Mouse (Mus musculus): ENCODE measurements around the gene Fam168a.

Fam168a gene

GRCm38 (mm10) chr7:100706143-100706841 lies at the start of gene Fam168a:
Gene Fam168a, plus strand, starts transcription at chr7:100706635.
- in situ Hi-C loops (cut with MboI; ENCODE audit: low pct_unique_long_range_greater_than_20kb in 1 of 2, low sequenced_read_pairs in 2 of 2, unreplicated experiment in 1 of 2): no loop called here

- in situ Hi-C loops (cut with MboI; ENCODE audit: low pct_unique_long_range_greater_than_20kb in 1 of 2, low sequenced_read_pairs in 2 of 2, unreplicated experiment in 1 of 2): no loop called here
Observed at GRCm38 (mm10) chr7:100656739-100657138, 49.7 kb upstream of the Fam168a start.

- in situ Hi-C loops (cut with MboI; ENCODE audit: low pct_unique_long_range_greater_than_20kb in 1 of 2, low sequenced_read_pairs in 2 of 2, unreplicated experiment in 1 of 2): no loop called here
Observed at GRCm38 (mm10) chr7:100658093-100658578, 48.3 kb upstream of the Fam168a start.

GRCm38 (mm10) chr7:100661264-100661663 lies 45.2 kb upstream of the Fam168a start:
- in situ Hi-C loops (cut with MboI; ENCODE audit: low pct_unique_long_range_greater_than_20kb in 1 of 2, low sequenced_read_pairs in 2 of 2, unreplicated experiment in 1 of 2): no loop called here

GRCm38 (mm10) chr7:100662231-100662630 lies 44.2 kb upstream of the Fam168a start, which contains the start of gene Plekhb1:
Gene Plekhb1, minus strand, starts transcription at chr7:100662414.
- in situ Hi-C loops (cut with MboI; ENCODE audit: low pct_unique_long_range_greater_than_20kb in 1 of 2, low sequenced_read_pairs in 2 of 2, unreplicated experiment in 1 of 2): no loop called here

- in situ Hi-C loops (cut with MboI; ENCODE audit: low pct_unique_long_range_greater_than_20kb in 1 of 2, low sequenced_read_pairs in 2 of 2, unreplicated experiment in 1 of 2): no loop called here
Observed at GRCm38 (mm10) chr7:100663190-100663589, 43.2 kb upstream of the Fam168a start.

- in situ Hi-C loops (cut with MboI; ENCODE audit: low pct_unique_long_range_greater_than_20kb in 1 of 2, low sequenced_read_pairs in 2 of 2, unreplicated experiment in 1 of 2): no loop called here
Observed at GRCm38 (mm10) chr7:100663729-100664304, 42.6 kb upstream of the Fam168a start.

GRCm38 (mm10) chr7:100670646-100671045 lies 35.8 kb upstream of the Fam168a start:
- in situ Hi-C loops (cut with MboI; ENCODE audit: low pct_unique_long_range_greater_than_20kb in 1 of 2, low sequenced_read_pairs in 2 of 2, unreplicated experiment in 1 of 2): no loop called here

- in situ Hi-C loops (cut with MboI; ENCODE audit: low pct_unique_long_range_greater_than_20kb in 1 of 2, low sequenced_read_pairs in 2 of 2, unreplicated experiment in 1 of 2): no loop called here
Observed at GRCm38 (mm10) chr7:100673452-100673851, 33.0 kb upstream of the Fam168a start.

GRCm38 (mm10) chr7:100674941-100675340 lies 31.5 kb upstream of the Fam168a start:
- in situ Hi-C loops (cut with MboI; ENCODE audit: low pct_unique_long_range_greater_than_20kb in 1 of 2, low sequenced_read_pairs in 2 of 2, unreplicated experiment in 1 of 2): no loop called here

GRCm38 (mm10) chr7:100678052-100678451 lies 28.4 kb upstream of the Fam168a start:
- in situ Hi-C loops (cut with MboI; ENCODE audit: low pct_unique_long_range_greater_than_20kb in 1 of 2, low sequenced_read_pairs in 2 of 2, unreplicated experiment in 1 of 2): no loop called here

GRCm38 (mm10) chr7:100678948-100679880 lies 27.2 kb upstream of the Fam168a start:
- in situ Hi-C loops (cut with MboI; ENCODE audit: low pct_unique_long_range_greater_than_20kb in 1 of 2, low sequenced_read_pairs in 2 of 2, unreplicated experiment in 1 of 2): no loop called here

GRCm38 (mm10) chr7:100681132-100681531 lies 25.3 kb upstream of the Fam168a start:
- in situ Hi-C loops (cut with MboI; ENCODE audit: low pct_unique_long_range_greater_than_20kb in 1 of 2, low sequenced_read_pairs in 2 of 2, unreplicated experiment in 1 of 2): no loop called here

GRCm38 (mm10) chr7:100683241-100683640 lies 23.2 kb upstream of the Fam168a start:
- in situ Hi-C loops (cut with MboI; ENCODE audit: low pct_unique_long_range_greater_than_20kb in 1 of 2, low sequenced_read_pairs in 2 of 2, unreplicated experiment in 1 of 2): no loop called here

GRCm38 (mm10) chr7:100684081-100684480 lies 22.4 kb upstream of the Fam168a start:
- in situ Hi-C loops (cut with MboI; ENCODE audit: low pct_unique_long_range_greater_than_20kb in 1 of 2, low sequenced_read_pairs in 2 of 2, unreplicated experiment in 1 of 2): no loop called here

GRCm38 (mm10) chr7:100684538-100684937 lies 21.9 kb upstream of the Fam168a start:
- in situ Hi-C loops (cut with MboI; ENCODE audit: low pct_unique_long_range_greater_than_20kb in 1 of 2, low sequenced_read_pairs in 2 of 2, unreplicated experiment in 1 of 2): no loop called here

GRCm38 (mm10) chr7:100685061-100686030 lies 21.1 kb upstream of the Fam168a start:
- in situ Hi-C loops (cut with MboI; ENCODE audit: low pct_unique_long_range_greater_than_20kb in 1 of 2, low sequenced_read_pairs in 2 of 2, unreplicated experiment in 1 of 2): no loop called here

GRCm38 (mm10) chr7:100688471-100688870 lies 18.0 kb upstream of the Fam168a start:
- in situ Hi-C loops (cut with MboI; ENCODE audit: low pct_unique_long_range_greater_than_20kb in 1 of 2, low sequenced_read_pairs in 2 of 2, unreplicated experiment in 1 of 2): no loop called here
